Mouse (Mus musculus) heart, embryonic 12.5 days (tissue): Measurements from ENCODE around the gene 6430531B16Rik. TPM values are rescaled to one million over a fixed set of nuclear protein-coding genes. Genes with fewer than 3 reads are reported as not detected.

ENCODE experiments used
- ATAC-seq: fragments of 200-750 bp; cut with Nextera tagmentation; 2 replicates; pipeline ENCODE4 v1.8.0; 2017; ENCODE audit warnings: moderate TSS enrichment, moderate library complexity; ENCODE audit not compliant: insufficient number of reproducible peaks, low FRiP score
- H3K27ac ChIP-seq: fragments of 300-500 bp; sonication (generic); 2 replicates; pipeline ENCODE4 v1.5.1; 2016; ENCODE audit warnings: mild to moderate bottlenecking, moderate library complexity; ENCODE audit not compliant: poor library complexity, severe bottlenecking
- H3K27me3 ChIP-seq: fragments of 300-500 bp; sonication (generic); replicated peaks from 2 replicates; pipeline ENCODE4 v1.6.1; 2016; ENCODE audit warnings: mild to moderate bottlenecking, moderate library complexity
- H3K36me3 ChIP-seq: fragments of 300-500 bp; sonication (generic); 2 replicates; pipeline ENCODE4 v1.6.1; 2016; ENCODE audit warnings: mild to moderate bottlenecking, moderate library complexity
- H3K4me1 ChIP-seq: fragments of 300-500 bp; sonication (generic); replicated peaks from 2 replicates; pipeline ENCODE4 v1.6.1; 2016; ENCODE audit warnings: mild to moderate bottlenecking
- H3K4me2 ChIP-seq: fragments of 300-500 bp; sonication (generic); 2 replicates; pipeline ENCODE4 v1.6.1; 2016; ENCODE audit warnings: mild to moderate bottlenecking, moderate library complexity
- H3K4me3 ChIP-seq: fragments of 300-500 bp; sonication (generic); 2 replicates; pipeline ENCODE4 v1.5.1; 2016; ENCODE audit warnings: mild to moderate bottlenecking
- H3K9ac ChIP-seq: fragments of 300-500 bp; sonication (generic); 2 replicates; pipeline ENCODE4 v1.6.1; 2016; ENCODE audit warnings: mild to moderate bottlenecking, moderate library complexity
- H3K9me3 ChIP-seq: fragments of 300-500 bp; sonication (generic); replicated peaks from 2 replicates; pipeline ENCODE4 v1.6.1; 2016; ENCODE audit warnings: mild to moderate bottlenecking, moderate library complexity
- WGBS: fragments of 180-500 bp; shearing (Covaris S2); methylation state at CpG from one replicate; pipeline ENCODE4 v1.1.7; 2016; 5-methylcytosine and 5-hydroxymethylcytosine counted together
- polyA plus RNA-seq: library from polyadenylated mRNA; unstranded; fragments of >200 nt; fragmentation: Nextera tagmentation; extraction: Ambion mirVana; gene quantifications from 2 replicates; pipeline ENCODE4 v1.2.1, GENCODE M21; 2016

The 6430531B16Rik gene
- polyA plus RNA-seq, 1 experiment from 2014 or later, result 0.27 TPM

- H3K4me3 ChIP-seq, result no peak overlapping the region
- H3K9me3 ChIP-seq, result peaks cover 6% of the 10 kb centered on the region; the same call in 1 of the 2 replicates
- no peak overlapping the region for H3K9ac ChIP-seq
- H3K27me3 ChIP-seq, result peaks cover 65% of the 10 kb centered on the region
- H3K4me2 ChIP-seq, result no peak overlapping the region
- no peaks in the 10 kb centered on the region for H3K36me3 ChIP-seq
- H3K4me1 ChIP-seq, result no peaks in the 10 kb centered on the region
- no peak for ATAC-seq
- 72% methylated on average over 5 of the region's 5 CpGs for WGBS
- H3K27ac ChIP-seq, result no peak overlapping the region
These were observed 7.6 kb downstream of the 6430531B16Rik start for GRCm38 (mm10) chr7:139970979-139971378.

GRCm38 (mm10) chr7:139970216-139970919 is 8.2 kb downstream of the 6430531B16Rik start:
- no peak for ATAC-seq
- Histone ChIP-seq H3K36me3 (no peaks in the 10 kb centered on the region), H3K4me3 (no peak overlapping the region), H3K4me1 (no peaks in the 10 kb centered on the region), H3K27ac (no peak overlapping the region), H3K4me2 (no peak overlapping the region), H3K9me3 (peaks cover 4% of the 10 kb centered on the region; the same call in 1 of the 2 replicates), H3K27me3 (peaks cover 67% of the 10 kb centered on the region), H3K9ac (no peak overlapping the region)
- WGBS, result 78% methylated on average over 10 of the region's 10 CpGs

GRCm38 (mm10) chr7:139969348-139970130 is 9.0 kb downstream of the 6430531B16Rik start:
- no peak overlapping the region for H3K27ac ChIP-seq

GRCm38 (mm10) chr7:139968428-139968827 is 10.1 kb downstream of the 6430531B16Rik start:
- H3K9ac ChIP-seq, result no peak overlapping the region
- 50% methylated on average over 5 of the region's 5 CpGs for WGBS
- no peaks in the 10 kb centered on the region for H3K9me3 ChIP-seq
- no peaks in the 10 kb centered on the region for H3K36me3 ChIP-seq
- no peaks in the 10 kb centered on the region for H3K4me1 ChIP-seq
- no peak for ATAC-seq
- H3K27me3 ChIP-seq, result peaks cover 70% of the 10 kb centered on the region
- H3K4me2 ChIP-seq, result no peak overlapping the region
- H3K27ac ChIP-seq, result no peak overlapping the region
- no peak overlapping the region for H3K4me3 ChIP-seq

More at GRCm38 (mm10) chr7:139969348-139970130, 9.0 kb downstream of the 6430531B16Rik start:
- no peaks in the 10 kb centered on the region for H3K4me1 ChIP-seq
- WGBS, result 43% methylated on average over 10 of the region's 10 CpGs
- H3K9me3 ChIP-seq, result no peaks in the 10 kb centered on the region
- no peak overlapping the region for H3K4me3 ChIP-seq
- peaks cover 68% of the 10 kb centered on the region for H3K27me3 ChIP-seq
- ATAC-seq, result no peak
- no peak overlapping the region for H3K4me2 ChIP-seq
- no peaks in the 10 kb centered on the region for H3K36me3 ChIP-seq
- H3K9ac ChIP-seq, result no peak overlapping the region

GRCm38 (mm10) chr7:139967175-139967574 is 11.4 kb downstream of the 6430531B16Rik start:
- no peaks in the 10 kb centered on the region for H3K4me1 ChIP-seq
- H3K4me3 ChIP-seq, result no peak overlapping the region
- peaks cover 66% of the 10 kb centered on the region for H3K27me3 ChIP-seq
- no peak overlapping the region for H3K9ac ChIP-seq
- 25% methylated on average over 4 of the region's 4 CpGs for WGBS
- ATAC-seq, result no peak
- no peaks in the 10 kb centered on the region for H3K9me3 ChIP-seq
- no peak overlapping the region for H3K4me2 ChIP-seq
- no peaks in the 10 kb centered on the region for H3K36me3 ChIP-seq
- no peak overlapping the region for H3K27ac ChIP-seq

GRCm38 (mm10) chr7:139963814-139964213 is 14.7 kb downstream of the 6430531B16Rik start:
- no peak overlapping the region for H3K4me3 ChIP-seq
- H3K4me2 ChIP-seq, result no peak overlapping the region
- no peak overlapping the region for H3K27ac ChIP-seq
- H3K4me1 ChIP-seq, result no peaks in the 10 kb centered on the region
- H3K36me3 ChIP-seq, result no peaks in the 10 kb centered on the region
- H3K27me3 ChIP-seq, result peaks cover 69% of the 10 kb centered on the region
- 53% methylated on average over 4 of the region's 4 CpGs for WGBS
- ATAC-seq, result no peak
- H3K9me3 ChIP-seq, result no peaks in the 10 kb centered on the region
- no peak overlapping the region for H3K9ac ChIP-seq

- 74% methylated on average over 10 of the region's 10 CpGs for WGBS
- H3K9me3 ChIP-seq, result no peaks in the 10 kb centered on the region
These were observed 17.4 kb downstream of the 6430531B16Rik start for GRCm38 (mm10) chr7:139961141-139961540.

GRCm38 (mm10) chr7:139957958-139958357 is 20.6 kb downstream of the 6430531B16Rik start:
- H3K9ac ChIP-seq, result no peak overlapping the region
- no peak overlapping the region for H3K27ac ChIP-seq
- WGBS, result 16% methylated on average over 11 of the region's 11 CpGs
- H3K4me1 ChIP-seq, result peaks cover 10% of the 10 kb centered on the region
- H3K36me3 ChIP-seq, result no peaks in the 10 kb centered on the region
- no peak overlapping the region for H3K4me3 ChIP-seq
- ATAC-seq, result no peak
- peaks cover 55% of the 10 kb centered on the region for H3K27me3 ChIP-seq
- 0 out of 2 replicates have a peak overlapping the region, but pooled peaks have one; percentile 11 for H3K4me2 ChIP-seq
- no peaks in the 10 kb centered on the region for H3K9me3 ChIP-seq

More at GRCm38 (mm10) chr7:139961141-139961540, 17.4 kb downstream of the 6430531B16Rik start:
- H3K4me1 ChIP-seq, result peaks cover 10% of the 10 kb centered on the region
- H3K4me3 ChIP-seq, result no peak overlapping the region
- no peaks in the 10 kb centered on the region for H3K36me3 ChIP-seq
- no peak overlapping the region for H3K4me2 ChIP-seq
- ATAC-seq, result no peak
- no peak overlapping the region for H3K9ac ChIP-seq
- H3K27ac ChIP-seq, result no peak overlapping the region
- peaks cover 56% of the 10 kb centered on the region for H3K27me3 ChIP-seq

GRCm38 (mm10) chr7:139957437-139957836 is 21.1 kb downstream of the 6430531B16Rik start:
- no peak overlapping the region for H3K27ac ChIP-seq
- H3K9me3 ChIP-seq, result no peaks in the 10 kb centered on the region
- H3K9ac ChIP-seq, result no peak overlapping the region
- H3K4me3 ChIP-seq, result no peak overlapping the region
- peaks cover 10% of the 10 kb centered on the region for H3K4me1 ChIP-seq
- 35% methylated on average over 11 of the region's 11 CpGs for WGBS
- no peak for ATAC-seq
- no peak overlapping the region for H3K4me2 ChIP-seq
- H3K27me3 ChIP-seq, result peaks cover 55% of the 10 kb centered on the region
- H3K36me3 ChIP-seq, result no peaks in the 10 kb centered on the region

GRCm38 (mm10) chr7:139956658-139957057 is 21.9 kb downstream of the 6430531B16Rik start:
- Histone ChIP-seq H3K4me1 (peaks cover 12% of the 10 kb centered on the region), H3K36me3 (no peaks in the 10 kb centered on the region), H3K4me3 (no peak overlapping the region), H3K27me3 (peaks cover 52% of the 10 kb centered on the region), H3K9me3 (no peaks in the 10 kb centered on the region), H3K4me2 (no peak overlapping the region), H3K27ac (no peak overlapping the region), H3K9ac (no peak overlapping the region)
- no peak for ATAC-seq
- 72% methylated on average over 3 of the region's 3 CpGs for WGBS

- Histone ChIP-seq H3K27me3 (peaks cover 41% of the 10 kb centered on the region), H3K9me3 (no peaks in the 10 kb centered on the region), H3K4me3 (no peak overlapping the region), H3K4me2 (no peak overlapping the region), H3K27ac (no peak overlapping the region), H3K36me3 (no peaks in the 10 kb centered on the region), H3K9ac (no peak overlapping the region), H3K4me1 (peaks cover 12% of the 10 kb centered on the region)
- 77% methylated on average over 4 of the region's 4 CpGs for WGBS
- ATAC-seq, result no peak
These were observed 23.1 kb downstream of the 6430531B16Rik start for GRCm38 (mm10) chr7:139955505-139955904.
